Mouse (Mus musculus) heart, postnatal 36 days (tissue): ENCODE results near the gene Arhgap9. TPM values are rescaled to one million over a fixed set of nuclear protein-coding genes. Genes with fewer than 3 reads are reported as not detected.
"Not testable (repeated sequence)": the region's sequence is repeated elsewhere in the genome, so short reads cannot be mapped to it uniquely, and the experiment has no call there.

Source experiments
- DNase-seq, 2 experiments: peaks; one replicate each; pipeline ENCODE4 v3.0.0; 2021 to 2022
- intact Hi-C: fragments of 180-260 bp; cut with DNase I; formaldehyde crosslinking; loops from one replicate; pipeline ENCODE4 v1.15.1; 2025
- total RNA-seq, 2 experiments: library from RNA; stranded (reverse); gene quantifications; 2 replicates each; pipeline ENCODE4 v1.2.3; 2021

Arhgap9 gene
- total RNA-seq, 2 experiments from 2014 or later: 3.1 to 3.6 TPM

DNA sequence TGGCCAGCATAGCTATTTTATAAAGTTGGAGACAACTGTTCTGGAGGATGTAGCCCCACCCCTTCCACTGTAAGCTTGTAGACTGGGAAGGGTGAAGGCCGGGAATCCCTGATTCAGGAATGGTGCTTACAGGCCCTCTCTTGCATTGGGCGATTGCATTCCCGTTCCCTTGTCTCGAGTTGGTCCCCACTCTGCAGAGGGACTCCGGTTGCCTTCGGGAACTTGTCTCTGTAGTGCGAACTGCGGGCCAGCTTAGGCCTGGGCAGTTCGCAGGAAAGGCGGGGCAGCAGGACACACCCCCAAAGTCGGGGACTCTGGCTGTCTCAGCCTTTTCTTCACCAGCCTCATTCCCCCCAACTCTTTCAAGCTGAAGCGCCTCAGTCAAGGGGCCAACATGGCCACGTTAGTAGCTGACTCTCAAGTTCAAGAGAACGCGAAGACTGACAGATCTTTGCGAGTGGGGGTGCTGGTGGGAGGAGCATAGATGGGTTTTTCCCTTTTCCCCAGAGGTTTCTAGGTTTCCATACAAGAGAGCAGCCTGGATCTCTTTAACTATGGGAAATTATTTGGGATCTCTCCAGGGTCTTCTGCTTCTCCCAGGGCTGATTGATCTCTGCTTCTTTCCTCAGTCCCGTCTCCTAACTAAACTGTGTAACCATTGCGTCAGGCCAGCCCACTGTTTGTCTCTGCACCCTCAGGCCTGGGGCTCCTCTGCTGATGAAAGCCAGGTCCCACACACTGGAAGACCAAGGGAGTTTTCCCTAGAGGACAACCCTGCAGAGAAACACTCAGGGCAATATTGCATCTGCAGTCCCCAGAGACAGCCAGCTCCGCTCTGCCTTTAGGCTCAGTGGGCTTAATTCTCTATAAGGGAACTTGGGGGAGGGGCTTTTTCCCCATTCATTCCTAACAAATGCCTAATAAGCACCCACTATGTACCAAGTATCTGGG is 30.6 kb upstream of the Arhgap9 start:
- intact Hi-C loops: loop anchor here (1.0 to 5.0 kb wide), 2 partner anchors 20 to 801 kb away; partner anchors contain the start of genes Baz2a and Mars
- DNase-seq: peak in 1 of 2 experiments; percentile 65

- DNase-seq: no peak
- intact Hi-C loops: loop anchor here (1.0 to 5.0 kb wide), 2 partner anchors 19 to 800 kb away; partner anchors contain the start of genes Baz2a and Mars
Measured at GRCm38 (mm10) chr10:127291881-127292638, 29.7 kb upstream of the Arhgap9 start.

DNA sequence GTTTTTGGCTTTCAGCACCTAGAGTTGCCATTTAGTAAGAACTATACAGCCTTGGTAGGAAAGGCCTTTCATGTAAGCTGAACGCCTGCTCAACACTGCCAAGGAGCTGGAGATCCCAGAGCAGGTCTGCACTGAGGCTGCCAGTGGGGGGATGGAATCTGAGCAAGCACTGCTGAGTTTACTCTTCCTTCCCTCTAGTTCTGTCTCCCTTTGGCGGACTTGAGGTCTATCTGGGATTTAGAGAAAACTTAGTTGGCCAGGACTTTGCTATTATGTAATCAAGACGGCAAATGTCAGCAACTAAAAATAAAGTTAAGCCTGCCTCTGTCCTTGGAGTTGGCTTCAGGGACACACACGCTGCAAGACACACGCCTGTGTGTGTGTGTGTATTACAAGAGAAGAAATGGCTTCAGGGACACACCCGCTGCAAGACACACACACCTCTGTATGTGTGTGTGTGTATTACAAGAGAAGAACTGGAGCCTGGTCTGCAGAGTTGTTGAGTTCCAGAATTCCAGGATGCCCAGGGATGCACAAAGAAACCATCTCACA is 28.7 kb upstream of the Arhgap9 start:
- intact Hi-C loops: loop anchor here (5.0 kb wide), 1 partner anchor 799 kb away; the partner anchor contains the start of gene Baz2a
- peak in 1 of 2 experiments; percentile 63 for DNase-seq

- no peak for DNase-seq
- intact Hi-C loops: loop anchor here (5.0 kb wide), 1 partner anchor 799 kb away; the partner anchor contains the start of gene Baz2a
Measured at GRCm38 (mm10) chr10:127293590-127294113, 28.1 kb upstream of the Arhgap9 start.

GRCm38 (mm10) chr10:127294895-127295510 is 26.8 kb upstream of the Arhgap9 start:
- intact Hi-C loops: loop anchor here (5.0 kb wide), 1 partner anchor 797 kb away; the partner anchor contains the start of gene Baz2a
- no peak for DNase-seq

DNA sequence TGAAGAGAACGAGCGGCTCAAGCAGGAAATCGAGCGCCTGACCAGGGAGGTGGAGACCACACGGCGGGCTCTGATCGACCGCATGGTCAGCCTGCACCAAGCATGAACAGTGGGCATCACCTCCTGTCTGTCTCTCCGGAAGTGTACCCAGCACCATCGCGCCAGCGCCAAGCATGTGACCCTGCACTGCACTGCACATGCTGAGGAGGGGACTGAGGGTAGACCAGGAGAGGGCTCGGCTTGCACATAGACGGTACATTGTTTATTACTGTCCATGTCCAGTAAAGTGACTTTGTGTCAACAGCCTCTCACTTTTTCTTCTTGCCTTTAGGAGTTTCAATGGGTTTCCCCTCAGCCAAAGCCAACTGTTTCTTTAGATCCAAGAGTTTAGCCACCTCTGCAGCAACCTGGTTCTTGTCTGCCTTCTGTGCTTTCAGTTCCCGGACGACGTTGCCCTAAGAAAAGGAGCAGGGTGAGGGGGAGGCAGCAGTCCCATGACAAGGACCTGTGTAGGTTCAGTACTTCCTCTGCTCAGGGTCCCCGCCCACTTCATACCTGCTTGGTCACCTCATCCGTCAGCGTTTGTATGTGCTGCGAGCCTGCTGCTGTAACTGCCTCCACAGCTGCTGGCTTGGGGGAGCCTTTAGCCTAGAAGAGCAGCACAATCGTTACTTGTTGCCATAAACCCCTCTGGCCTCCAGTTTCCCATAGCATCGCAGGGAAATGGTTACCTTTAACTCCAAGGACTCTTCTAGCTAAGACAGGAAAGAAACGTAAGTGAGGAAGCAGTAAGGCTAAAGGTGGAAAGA is 25.6 kb upstream of the Arhgap9 start:
- intact Hi-C loops: no loop called here
- no peak for DNase-seq

DNA sequence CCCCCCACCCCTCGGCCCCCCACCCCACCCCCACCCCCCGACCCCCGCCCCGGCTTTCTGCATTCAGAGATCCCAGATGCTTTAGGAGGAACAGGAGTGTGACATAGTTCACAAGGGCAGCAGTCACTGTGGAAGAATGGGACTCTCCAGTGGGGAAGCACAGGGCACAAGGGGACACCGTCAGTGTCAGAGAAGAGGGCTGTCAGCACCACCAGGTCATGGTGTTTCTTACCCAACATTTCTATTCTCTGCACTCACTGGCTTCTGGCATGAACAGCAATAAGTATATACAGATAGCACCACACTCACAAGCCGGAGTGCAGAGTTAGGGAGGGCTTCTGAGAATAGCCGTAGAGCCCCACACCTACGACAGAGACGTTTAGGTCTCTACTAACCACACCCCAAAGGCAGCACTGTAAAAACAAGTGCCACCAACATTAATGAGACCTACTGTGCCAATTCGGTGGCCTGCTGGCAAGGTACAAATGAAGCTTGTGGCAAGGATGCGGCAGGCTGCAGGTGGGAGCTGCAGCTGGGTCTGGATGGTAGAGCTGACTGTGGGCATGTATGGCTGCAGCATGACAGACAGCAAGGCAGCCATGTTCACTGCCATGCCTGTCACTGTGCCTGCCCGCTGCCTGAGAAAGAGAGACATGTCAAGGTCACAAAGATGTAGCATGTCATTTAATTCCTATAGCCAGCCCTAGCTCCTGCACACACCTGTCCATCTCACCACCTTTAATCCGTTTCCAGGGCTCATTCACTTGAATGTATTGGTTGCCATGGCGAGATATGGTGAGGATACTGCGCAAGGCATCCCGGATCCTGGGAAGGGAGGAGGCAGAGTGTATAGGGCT is 24.5 kb upstream of the Arhgap9 start:
- DNase-seq: no peak
- intact Hi-C loops: no loop called here

GRCm38 (mm10) chr10:127300361-127300760 is 21.4 kb upstream of the Arhgap9 start:
- DNase-seq: no peak
- intact Hi-C loops: no loop called here

- intact Hi-C loops: no loop called here
- no peak for DNase-seq
Measured at GRCm38 (mm10) chr10:127303136-127303535, 18.6 kb upstream of the Arhgap9 start.

GRCm38 (mm10) chr10:127309167-127309566 is 12.6 kb upstream of the Arhgap9 start:
- intact Hi-C loops, DNase-seq: not testable (repeated sequence)

- intact Hi-C loops: loop anchor here (1.0 kb wide), 1 partner anchor 19 kb away; no protein-coding TSS in a partner anchor
- DNase-seq: no peak
Measured at GRCm38 (mm10) chr10:127310523-127311475, 11.0 kb upstream of the Arhgap9 start.

- intact Hi-C loops: loop anchor here (1.0 kb wide), 2 partner anchors 20 to 45 kb away; partner anchors contain the start of gene Dctn2
- peak; percentile 92 to 94 for DNase-seq
Measured at GRCm38 (mm10) chr10:127311476-127312355, 10.0 kb upstream of the Arhgap9 start, which contains the start of gene Mars. Mars (minus strand) TSS chr10:127311786.

DNA sequence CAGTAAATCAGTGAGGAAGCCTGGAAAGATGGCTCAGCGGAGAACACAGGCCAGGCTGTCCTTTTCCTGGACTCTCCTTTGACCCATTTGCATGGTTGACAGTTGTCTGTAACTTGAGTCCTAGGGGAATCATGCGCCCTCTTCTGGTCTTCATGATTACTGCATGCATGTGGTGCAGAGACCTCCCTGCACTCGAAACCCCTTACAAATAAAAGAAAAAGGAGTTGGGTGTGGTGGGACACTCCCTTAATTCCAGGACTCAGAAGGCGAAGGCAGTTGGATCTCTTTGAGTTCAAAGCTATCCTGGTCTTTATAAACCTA is 9.4 kb upstream of the Arhgap9 start:
- DNase-seq: peak; percentile 85 to 88
- intact Hi-C loops: loop anchor here (1.0 kb wide), 1 partner anchor 46 kb away; the partner anchor contains the start of gene Dctn2

- intact Hi-C loops: loop anchor here (1.0 kb wide), 1 partner anchor 47 kb away; the partner anchor contains the start of gene Dctn2
- no peak for DNase-seq
Measured at GRCm38 (mm10) chr10:127312858-127313257, 8.9 kb upstream of the Arhgap9 start.

DNA sequence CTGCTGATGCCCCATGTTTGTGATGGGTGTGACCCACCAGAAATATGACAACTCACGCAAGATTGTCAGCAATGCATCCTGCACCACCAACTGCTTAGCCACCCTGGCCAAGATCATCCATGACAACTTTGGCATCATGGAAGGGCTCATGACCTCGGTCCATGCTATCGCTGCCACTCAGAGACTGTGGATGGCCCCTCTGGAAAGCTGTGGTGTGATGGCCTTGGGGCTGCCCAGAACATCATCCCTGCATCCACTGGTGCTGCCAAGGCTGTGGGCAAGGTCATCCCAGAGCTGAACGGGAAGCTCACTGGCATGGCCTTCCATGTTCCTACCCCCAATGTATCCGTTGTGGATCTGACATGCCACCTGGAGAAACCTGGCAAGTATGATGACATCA is 8.2 kb upstream of the Arhgap9 start:
- intact Hi-C loops, DNase-seq: not testable (repeated sequence)

GRCm38 (mm10) chr10:127314950-127315349 is 6.8 kb upstream of the Arhgap9 start:
- intact Hi-C loops, DNase-seq: not testable (repeated sequence)
